Mouse (Mus musculus) MEL (cell line): ENCODE results near the gene Vars. TPM values are rescaled to one million over a fixed set of nuclear protein-coding genes. Genes with fewer than 3 reads are reported as not detected.

ENCODE experiments used
- DNase-seq: peaks from one replicate; pipeline ENCODE4 v3.0.0; 2011; ENCODE audit warnings: low read depth, low spot score
- H3K27ac ChIP-seq: 2 replicates; pipeline ENCODE4 v1.5.1; 2012; ENCODE audit warnings: low read depth, mild to moderate bottlenecking, control low read depth, low read length, moderate library complexity; ENCODE audit not compliant: control insufficient read depth
- H3K27me3 ChIP-seq, 2 experiments: fragments of 150-350 bp in 1 of 2; sonication (generic) in 1 of 2; 2 replicates each; pipeline ENCODE4 v1.6.1; 2012; ENCODE audit warnings: low read length in 2 of 2, mild to moderate bottlenecking in 2 of 2, improper control_type of control experiment in 1 of 2, moderate library complexity in 1 of 2; ENCODE audit not compliant: insufficient read depth in 2 of 2, control insufficient read depth in 1 of 2
- H3K36me3 ChIP-seq, 2 experiments: 2 replicates each; pipeline ENCODE4 v1.6.1; 2012 to 2014; ENCODE audit warnings: low read length in 2 of 2, improper control_type of control experiment in 1 of 2, inconsistent platforms in 1 of 2, mild to moderate bottlenecking in 1 of 2; ENCODE audit not compliant: insufficient read depth in 2 of 2, control insufficient read depth in 1 of 2
- H3K4me1 ChIP-seq, 2 experiments: fragments of 150-350 bp in 1 of 2; sonication (generic) in 1 of 2; 2 replicates each; pipeline ENCODE4 v1.6.1; 2012; ENCODE audit warnings: low read length in 2 of 2, improper control_type of control experiment in 1 of 2, mild to moderate bottlenecking in 1 of 2; ENCODE audit not compliant: insufficient read depth in 2 of 2, control insufficient read depth in 1 of 2
- H3K4me3 ChIP-seq, 2 experiments: fragments of 150-350 bp in 1 of 2; sonication (generic) in 1 of 2; 2 replicates each; pipeline ENCODE4 v1.5.1; 2012; ENCODE audit warnings: low read depth in 2 of 2, low read length in 2 of 2, mild to moderate bottlenecking in 2 of 2, moderate library complexity in 2 of 2, control low read depth in 1 of 2, improper control_type of control experiment in 1 of 2; ENCODE audit not compliant: control insufficient read depth in 1 of 2, insufficient read depth in 1 of 2
- H3K79me2 ChIP-seq: 2 replicates; pipeline ENCODE4 v1.6.1; 2012; ENCODE audit warnings: mild to moderate bottlenecking, low read length, moderate library complexity; ENCODE audit not compliant: control insufficient read depth, poor library complexity, insufficient read depth
- H3K9ac ChIP-seq: 2 replicates; pipeline ENCODE4 v1.6.1; 2012; ENCODE audit warnings: low read depth, mild to moderate bottlenecking, control low read depth, low read length, moderate library complexity; ENCODE audit not compliant: control insufficient read depth, poor library complexity, severe bottlenecking
- H3K9me3 ChIP-seq: fragments of 150-350 bp; sonication (generic); replicated peaks from 2 replicates; pipeline ENCODE4 v1.6.1; 2012; ENCODE audit warnings: mild to moderate bottlenecking, low read length, improper control_type of control experiment, moderate library complexity; ENCODE audit not compliant: insufficient read depth
- BHLHE40 ChIP-seq: IDR thresholded peaks from 2 replicates; pipeline ENCODE4 v1.6.1; 2012; ENCODE audit warnings: low read depth, mild to moderate bottlenecking, inconsistent platforms, low read length, improper control_type of control experiment, borderline replicate concordance
- CTCF ChIP-seq, 3 experiments: IDR thresholded peaks in 2 of 3; conservative IDR thresholded peaks in 1 of 3; 2 replicates each; pipeline ENCODE4 v1.5.1; 2011 to 2012; ENCODE audit warnings: low read length in 3 of 3, low read depth in 2 of 3, mild to moderate bottlenecking in 2 of 3, improper control_type of control experiment in 1 of 3, inconsistent platforms in 1 of 3, mixed read lengths in 1 of 3, moderate library complexity in 1 of 3; ENCODE audit not compliant: control insufficient read depth in 1 of 3, insufficient read depth in 1 of 3, poor library complexity in 1 of 3, severe bottlenecking in 1 of 3
- ELF1 ChIP-seq: IDR thresholded peaks from 2 replicates; pipeline ENCODE4 v1.6.1; 2014; ENCODE audit warnings: low read depth, mild to moderate bottlenecking, inconsistent platforms, low read length, improper control_type of control experiment, moderate library complexity
- EP300 ChIP-seq, 2 experiments: IDR thresholded peaks; 2 replicates each; pipeline ENCODE4 v1.6.1; 2011; ENCODE audit warnings: improper control_type of control experiment in 2 of 2, low read length in 2 of 2, low read depth in 1 of 2, mild to moderate bottlenecking in 1 of 2
- ETS1 ChIP-seq: IDR thresholded peaks from 2 replicates; pipeline ENCODE4 v1.6.1; 2012; ENCODE audit warnings: low read depth, mild to moderate bottlenecking, inconsistent platforms, low read length, improper control_type of control experiment, moderate library complexity
- GABPA ChIP-seq: IDR thresholded peaks from 2 replicates; pipeline ENCODE4 v1.6.1; 2012; ENCODE audit warnings: low read depth, mild to moderate bottlenecking, inconsistent platforms, low read length, improper control_type of control experiment, moderate library complexity
- GATA1 ChIP-seq: IDR thresholded peaks from 2 replicates; pipeline ENCODE4 v1.6.1; 2011; ENCODE audit warnings: low read depth, low read length, improper control_type of control experiment
- JUND ChIP-seq: IDR thresholded peaks from 2 replicates; pipeline ENCODE4 v1.6.1; 2011; ENCODE audit warnings: low read depth, mild to moderate bottlenecking, improper control_type of control experiment, low read length
- MAZ ChIP-seq: IDR thresholded peaks from 2 replicates; pipeline ENCODE4 v1.6.1; 2012; ENCODE audit warnings: low read depth, mild to moderate bottlenecking, inconsistent platforms, low read length, improper control_type of control experiment
- MXI1 ChIP-seq: IDR thresholded peaks from 2 replicates; pipeline ENCODE4 v1.6.1; 2011; ENCODE audit warnings: mild to moderate bottlenecking, low read depth, low read length, improper control_type of control experiment
- NELFE ChIP-seq: IDR thresholded peaks from 2 replicates; pipeline ENCODE4 v1.6.1; 2011; ENCODE audit warnings: low read depth, low read length, improper control_type of control experiment
- POLR2A ChIP-seq, 2 experiments: IDR thresholded peaks; 2 replicates each; pipeline ENCODE4 v1.6.1; 2011 to 2012; ENCODE audit warnings: low read length in 2 of 2, mild to moderate bottlenecking in 2 of 2, control low read depth in 1 of 2, improper control_type of control experiment in 1 of 2, low read depth in 1 of 2, moderate library complexity in 1 of 2; ENCODE audit not compliant: control insufficient read depth in 1 of 2, insufficient read depth in 1 of 2, poor library complexity in 1 of 2
- POLR2AphosphoS2 ChIP-seq: IDR thresholded peaks from 2 replicates; pipeline ENCODE4 v1.6.1; 2011; ENCODE audit warnings: low read length, improper control_type of control experiment
- POLR2AphosphoS5 ChIP-seq: IDR thresholded peaks from 2 replicates; pipeline ENCODE4 v1.6.1; 2012; ENCODE audit warnings: low read depth, borderline replicate concordance, mild to moderate bottlenecking, inconsistent platforms, low read length, moderate library complexity, mixed read lengths
- RCOR1 ChIP-seq: IDR thresholded peaks from 2 replicates; pipeline ENCODE4 v1.6.1; 2012; ENCODE audit warnings: low read depth, mild to moderate bottlenecking, inconsistent platforms, low read length, improper control_type of control experiment
- SMC3 ChIP-seq: IDR thresholded peaks from 2 replicates; pipeline ENCODE4 v1.6.1; 2011; ENCODE audit warnings: low read depth, low read length, improper control_type of control experiment
- TBP ChIP-seq: IDR thresholded peaks from 2 replicates; pipeline ENCODE4 v1.8.0; 2011; ENCODE audit warnings: low read depth, low read length, improper control_type of control experiment
- ZKSCAN1 ChIP-seq: IDR thresholded peaks from 2 replicates; pipeline ENCODE4 v1.6.1; 2012; ENCODE audit warnings: low read depth, mild to moderate bottlenecking, inconsistent platforms, low read length, improper control_type of control experiment, moderate library complexity
- ZNF384 ChIP-seq: IDR thresholded peaks from 2 replicates; pipeline ENCODE4 v1.6.1; 2012; ENCODE audit warnings: low read depth, mild to moderate bottlenecking, inconsistent platforms, low read length, improper control_type of control experiment
- polyA plus RNA-seq, 2 experiments: library from polyadenylated mRNA; stranded (reverse) in 1 of 2; unstranded in 1 of 2; fragments of >175 nt in 1 of 2; fragments of >200 nt in 1 of 2; gene quantifications; 2 replicates each; pipeline versions ENCODE4 v1.2.1 to v1.2.4; 2012; ENCODE audit warnings: low replicate concordance in 2 of 2, low read depth in 1 of 2; ENCODE audit not compliant: insufficient read length in 2 of 2, insufficient read depth in 1 of 2, missing spikeins in 1 of 2
- total RNA-seq: library from RNA; depleted of rRNA; stranded (reverse); fragments of 300-350 nt; gene quantifications from 2 replicates; pipeline ENCODE4 v1.2.3, GENCODE M21; 2012; rRNA removed

The Vars gene
- total and polyA plus RNA-seq, 3 experiments: 149 to 251 TPM; not detected in 1

DNA sequence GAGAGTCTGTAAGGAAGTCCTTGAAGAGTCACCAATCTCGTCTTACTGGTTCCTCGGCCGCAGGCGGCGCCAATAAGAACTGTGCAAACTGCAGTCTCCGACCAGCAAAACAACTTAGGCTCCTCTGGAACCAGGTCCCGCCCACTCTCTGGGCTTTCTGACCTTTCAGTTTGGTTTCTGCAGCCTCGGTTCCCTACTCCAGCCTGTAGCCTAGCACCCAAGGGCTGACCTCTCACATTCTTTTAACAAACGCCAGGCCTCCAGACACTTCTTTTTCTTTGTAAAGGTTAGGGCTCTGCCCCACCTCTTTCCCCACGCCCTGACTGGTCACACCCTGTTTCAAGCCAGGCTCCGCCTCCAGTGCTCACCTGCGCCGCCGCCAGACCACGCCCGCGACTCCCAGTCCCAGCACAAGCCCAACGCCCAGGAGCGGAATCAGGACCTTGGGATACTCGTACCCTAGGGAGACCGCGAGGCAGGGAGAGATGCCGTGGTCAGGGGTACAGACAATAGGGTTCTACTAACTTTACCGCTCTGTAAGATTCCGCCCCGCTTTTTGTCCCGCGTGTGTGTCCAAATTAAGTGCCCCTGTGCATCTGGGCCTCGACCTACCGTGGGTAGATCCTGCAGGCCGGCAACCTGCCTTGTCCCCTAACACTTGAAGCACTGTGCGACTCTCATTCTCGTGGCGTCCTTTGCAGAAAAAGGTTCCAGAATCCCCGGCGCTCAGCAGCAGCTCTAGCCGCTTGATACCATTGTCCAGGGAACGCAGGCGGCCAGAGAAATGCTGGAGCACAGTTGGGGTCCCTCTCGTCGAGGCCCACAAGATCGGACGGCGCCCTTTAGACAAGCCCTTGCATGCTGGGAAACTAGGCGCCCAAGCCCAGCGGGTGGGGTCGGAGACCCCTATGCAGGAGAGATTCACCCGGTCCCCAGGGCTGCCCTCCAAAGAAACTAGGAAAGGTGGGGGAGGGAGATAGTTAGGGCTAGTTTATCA, 64.5 kb downstream of the Vars start, which contains the start of gene Ly6g6c:
Gene Ly6g6c, plus strand, starts transcription at position 438 of the 997 bp plus-strand sequence.
- H3K4me1 ChIP-seq: peaks cover 0 to 9% of the 10 kb centered on the region in 2 experiments; a peak in 3 of 4 replicates
- H3K79me2 ChIP-seq: no peaks in the 10 kb centered on the region
- no peak for TF ChIP-seq ZNF384
- TF ChIP-seq RCOR1: no peak
- no peak for TF ChIP-seq GABPA
- no peak for TF ChIP-seq ELF1
- TF ChIP-seq GATA1: no peak
- TF ChIP-seq MXI1: no peak
- TF ChIP-seq POLR2AphosphoS2: no peak
- no peak for TF ChIP-seq BHLHE40
- no peak for TF ChIP-seq SMC3
- TF ChIP-seq EP300 (IDR thresholded peaks at IDR 0.05; ENCODE audit: low read depth in 1 of 2, low read length in 2 of 2): no peak
- TF ChIP-seq NELFE: no peak
- TF ChIP-seq ZKSCAN1: no peak
- TF ChIP-seq ETS1: no peak
- TF ChIP-seq MAZ: no peak
- TF ChIP-seq TBP: no peak
- TF ChIP-seq POLR2A (IDR thresholded peaks at IDR 0.05; ENCODE audit: control insufficient read depth in 1 of 2, insufficient read depth in 1 of 2, low read depth in 1 of 2, low read length in 2 of 2, poor library complexity in 1 of 2): no peak
- TF ChIP-seq CTCF (IDR thresholded peaks at IDR 0.05 in 2 of 3, conservative IDR thresholded peaks at IDR 0.05 in 1 of 3; ENCODE audit: control insufficient read depth in 1 of 3, insufficient read depth in 1 of 3, low read depth in 2 of 3, low read length in 3 of 3, poor library complexity in 1 of 3, severe bottlenecking in 1 of 3): no peak
- no peak for TF ChIP-seq JUND
- TF ChIP-seq POLR2AphosphoS5: no peak
- DNase-seq: no peak
- H3K27me3 ChIP-seq: no peaks in the 10 kb centered on the region
- H3K4me3 ChIP-seq: no peak within 1 kb of the TSS
- no peak within 1 kb of the TSS for H3K9ac ChIP-seq
- no peaks in the 10 kb centered on the region; a peak in 1 of 4 replicates for H3K36me3 ChIP-seq
- H3K27ac ChIP-seq: no peak within 1 kb of the TSS
- H3K9me3 ChIP-seq: no peaks in the 10 kb centered on the region

Other genes with a start within 250 kb of the Vars start
Only the 30 nearest of the 45 such genes appear.
- 0.19 and 0.20 TPM in 2 replicates for gene Cfb, start 138.5 kb upstream of the Vars start, total RNA-seq
- 1 to 10 TPM in 1 of 2 experiments, not detected in 1; 3.1 TPM for gene Cfb, start 138.5 kb upstream of the Vars start, polyA plus RNA-seq
- 6.6 and 7.6 TPM in 2 replicates for gene Zbtb12, start 121.5 kb upstream of the Vars start, total RNA-seq
- gene Zbtb12, start 121.5 kb upstream of the Vars start, polyA plus RNA-seq: 10 to 100 TPM in 1 of 2 experiments, not detected in 1; 24.3 TPM
- not detected in 2 replicates for gene Gm20547, start 118.9 kb upstream of the Vars start, total RNA-seq
- gene Gm20547, start 118.9 kb upstream of the Vars start, polyA plus RNA-seq: under 1 TPM in 1 of 2 experiments, not detected in 1; 0.03 TPM
- gene C2, start 102.7 kb upstream of the Vars start, total RNA-seq: 1.6 and 2.2 TPM in 2 replicates
- 1 to 10 TPM in 1 of 2 experiments, not detected in 1; 9.4 TPM for gene C2, start 102.7 kb upstream of the Vars start, polyA plus RNA-seq
- 66.6 and 67.4 TPM in 2 replicates for gene Ehmt2, start 102.5 kb upstream of the Vars start, total RNA-seq
- 100 to 1,000 TPM in 1 of 2 experiments, not detected in 1; 113 TPM for gene Ehmt2, start 102.5 kb upstream of the Vars start, polyA plus RNA-seq
- gene Slc44a4, start 86.5 kb upstream of the Vars start, total RNA-seq: 0.12 TPM in 1 of 2 replicates, not detected in the other
- gene Slc44a4, start 86.5 kb upstream of the Vars start, polyA plus RNA-seq: under 1 TPM in 1 of 2 experiments, not detected in 1; 0.06 TPM
- 6.5 and 7.0 TPM in 2 replicates for gene Neu1, start 69.7 kb upstream of the Vars start, total RNA-seq
- gene Neu1, start 69.7 kb upstream of the Vars start, polyA plus RNA-seq: 1 to 10 TPM in 1 of 2 experiments, not detected in 1; 7.9 TPM
- gene Hspa1b, start 41.7 kb upstream of the Vars start, total RNA-seq: 0.04 TPM in 1 of 2 replicates, not detected in the other
- gene Hspa1b, start 41.7 kb upstream of the Vars start, polyA plus RNA-seq: not detected
- gene Gm20481, start 31.1 kb upstream of the Vars start, total RNA-seq: not detected in 2 replicates
- gene Gm20481, start 31.1 kb upstream of the Vars start, polyA plus RNA-seq: not detected
- 0.07 TPM in 1 of 2 replicates, not detected in the other for gene Hspa1a, start 28.8 kb upstream of the Vars start, total RNA-seq
- gene Hspa1a, start 28.8 kb upstream of the Vars start, polyA plus RNA-seq: not detected
- gene Hspa1l, start 28.3 kb upstream of the Vars start, total RNA-seq: 0.07 and 0.15 TPM in 2 replicates
- gene Hspa1l, start 28.3 kb upstream of the Vars start, polyA plus RNA-seq: 1 to 10 TPM in 1 of 2 experiments, not detected in 1; 1.6 TPM
- gene Lsm2, start 19.1 kb upstream of the Vars start, total RNA-seq: 50.6 and 57.9 TPM in 2 replicates
- 100 to 1,000 TPM in 1 of 2 experiments, not detected in 1; 180 TPM for gene Lsm2, start 19.1 kb upstream of the Vars start, polyA plus RNA-seq
- 9.7 and 10.4 TPM in 2 replicates for gene Vwa7, start 15.6 kb downstream of the Vars start, total RNA-seq
- 1 to 10 TPM in 1 of 2 experiments, not detected in 1; 9.8 TPM for gene Vwa7, start 15.6 kb downstream of the Vars start, polyA plus RNA-seq
- 161 and 164 TPM in 2 replicates for gene Sapcd1, start 27.0 kb downstream of the Vars start, total RNA-seq
- 100 to 1,000 TPM in 1 of 2 experiments, not detected in 1; 124 TPM for gene Sapcd1, start 27.0 kb downstream of the Vars start, polyA plus RNA-seq
- gene Msh5, start 45.8 kb downstream of the Vars start, total RNA-seq: 17.9 and 26.3 TPM in 2 replicates
- gene Msh5, start 45.8 kb downstream of the Vars start, polyA plus RNA-seq: 10 to 100 TPM in 1 of 2 experiments, not detected in 1; 29.0 TPM
- gene Clic1, start 49.0 kb downstream of the Vars start, total RNA-seq: 285 and 333 TPM in 2 replicates
- gene Clic1, start 49.0 kb downstream of the Vars start, polyA plus RNA-seq: 100 to 1,000 TPM; 309 to 335 TPM
- gene Ddah2, start 58.0 kb downstream of the Vars start, total RNA-seq: 9.9 and 11.1 TPM in 2 replicates
- gene Ddah2, start 58.0 kb downstream of the Vars start, polyA plus RNA-seq: 1 to 10 TPM in 1 of 2 experiments, not detected in 1; 8.6 TPM
- not detected in 2 replicates for gene Ly6g6c, start 64.4 kb downstream of the Vars start, total RNA-seq
- under 1 TPM in 1 of 2 experiments, not detected in 1; 0.24 TPM for gene Ly6g6c, start 64.4 kb downstream of the Vars start, polyA plus RNA-seq
- gene Mpig6b, start 65.2 kb downstream of the Vars start, total RNA-seq: not detected in 2 replicates
- not detected for gene Mpig6b, start 65.2 kb downstream of the Vars start, polyA plus RNA-seq
- gene Ly6g6e, start 75.9 kb downstream of the Vars start, total RNA-seq: 0.23 TPM in 1 of 2 replicates, not detected in the other
- gene Ly6g6e, start 75.9 kb downstream of the Vars start, polyA plus RNA-seq: not detected
- 2.1 and 5.5 TPM in 2 replicates for gene Ly6g6d, start 77.1 kb downstream of the Vars start, total RNA-seq
- 1 to 10 TPM in 1 of 2 experiments, not detected in 1; 4.4 TPM for gene Ly6g6d, start 77.1 kb downstream of the Vars start, polyA plus RNA-seq
- 1.4 and 3.0 TPM in 2 replicates for gene Ly6g6f, start 84.6 kb downstream of the Vars start, total RNA-seq
- under 1 TPM in 1 of 2 experiments, not detected in 1; 0.88 TPM for gene Ly6g6f, start 84.6 kb downstream of the Vars start, polyA plus RNA-seq
- gene Abhd16a, start 88.3 kb downstream of the Vars start, total RNA-seq: 86.9 and 126 TPM in 2 replicates
- gene Abhd16a, start 88.3 kb downstream of the Vars start, polyA plus RNA-seq: 10 to 100 TPM in 1 of 2 experiments, not detected in 1; 96.1 TPM
- gene Ly6g5c, start 107.3 kb downstream of the Vars start, total RNA-seq: not detected in 2 replicates
- gene Ly6g5c, start 107.3 kb downstream of the Vars start, polyA plus RNA-seq: not detected
- 0.49 and 0.65 TPM in 2 replicates for gene Ly6g5b, start 114.4 kb downstream of the Vars start, total RNA-seq
- gene Ly6g5b, start 114.4 kb downstream of the Vars start, polyA plus RNA-seq: 1 to 10 TPM in 1 of 2 experiments, not detected in 1; 1.4 TPM
- 44.7 and 44.9 TPM in 2 replicates for gene Gpank1, start 120.5 kb downstream of the Vars start, total RNA-seq
- gene Gpank1, start 120.5 kb downstream of the Vars start, polyA plus RNA-seq: 10 to 100 TPM in 1 of 2 experiments, not detected in 1; 40.4 TPM
- gene Csnk2b, start 121.1 kb downstream of the Vars start, total RNA-seq: 193 and 222 TPM in 2 replicates
- gene Csnk2b, start 121.1 kb downstream of the Vars start, polyA plus RNA-seq: 100 to 1,000 TPM in 1 of 2 experiments, not detected in 1; 607 TPM
- 9.3 and 13.6 TPM in 2 replicates for gene D17H6S53E, start 125.4 kb downstream of the Vars start, total RNA-seq
- 10 to 100 TPM in 1 of 2 experiments, not detected in 1; 11.6 TPM for gene D17H6S53E, start 125.4 kb downstream of the Vars start, polyA plus RNA-seq
- gene Apom, start 131.1 kb downstream of the Vars start, total RNA-seq: 0.15 TPM in 1 of 2 replicates, not detected in the other
- gene Apom, start 131.1 kb downstream of the Vars start, polyA plus RNA-seq: under 1 TPM in 1 of 2 experiments, not detected in 1; 0.79 TPM
- gene Bag6, start 134.2 kb downstream of the Vars start, total RNA-seq: 98.2 and 102 TPM in 2 replicates
- gene Bag6, start 134.2 kb downstream of the Vars start, polyA plus RNA-seq: 100 to 1,000 TPM in 1 of 2 experiments, not detected in 1; 283 TPM